Mouse (Mus musculus) Muller cell, postnatal 12 days (primary cell): ENCODE results near the gene Lsm8.
A peak's percentile ranks its signal among the peaks of the same experiment; 100 is the strongest.
"Not testable (repeated sequence)": the region's sequence is repeated elsewhere in the genome, so short reads cannot be mapped to it uniquely, and the experiment has no call there.

Source experiments
- DNase-seq: peaks from one replicate; pipeline ENCODE4 v3.0.0-alpha.2; 2015; ENCODE audit errors: inconsistent ontology term

Gene Lsm8

GRCm38 (mm10) chr6:18848051-18848701 is at the start of gene Lsm8:
Gene Lsm8, plus strand, starts transcription at chr6:18848579.
- peak; percentile 97 for DNase-seq

GRCm38 (mm10) chr6:18800869-18801511 is 47.4 kb upstream of the Lsm8 start:
- DNase-seq = no peak

- no peak for DNase-seq
Observed at GRCm38 (mm10) chr6:18812623-18813022, 35.8 kb upstream of the Lsm8 start.

- peak; percentile 91 for DNase-seq
Observed at GRCm38 (mm10) chr6:18815606-18816005, 32.8 kb upstream of the Lsm8 start.

GRCm38 (mm10) chr6:18819343-18819742 is 29.0 kb upstream of the Lsm8 start:
- peak; percentile 53 for DNase-seq

GRCm38 (mm10) chr6:18820246-18820645 is 28.1 kb upstream of the Lsm8 start:
- no peak for DNase-seq

- no peak for DNase-seq
Observed at GRCm38 (mm10) chr6:18822812-18823211, 25.6 kb upstream of the Lsm8 start.

GRCm38 (mm10) chr6:18832958-18833357 is 15.4 kb upstream of the Lsm8 start:
- DNase-seq = no peak

GRCm38 (mm10) chr6:18844529-18844928 is 3.9 kb upstream of the Lsm8 start:
- DNase-seq = not testable (repeated sequence)

GRCm38 (mm10) chr6:18845571-18845970 is 2.8 kb upstream of the Lsm8 start:
- not testable (repeated sequence) for DNase-seq

- no peak for DNase-seq
Observed at GRCm38 (mm10) chr6:18848702-18849061, 303 bp downstream of the Lsm8 start.

GRCm38 (mm10) chr6:18855323-18855722 is 6.9 kb downstream of the Lsm8 start:
- no peak for DNase-seq

GRCm38 (mm10) chr6:18856487-18857078 is 8.2 kb downstream of the Lsm8 start:
- no peak for DNase-seq

- DNase-seq = no peak
Observed at GRCm38 (mm10) chr6:18866018-18866417, 17.6 kb downstream of the Lsm8 start, which contains the start of gene Ankrd7. Gene Ankrd7, plus strand, starts transcription at chr6:18866318.

GRCm38 (mm10) chr6:18889030-18889429 is 40.7 kb downstream of the Lsm8 start:
- DNase-seq = no peak

GRCm38 (mm10) chr6:18894142-18894541 is 45.8 kb downstream of the Lsm8 start:
- no peak for DNase-seq
